Mouse (Mus musculus): Measurements from ENCODE around the gene Insr.

GRCm38 (mm10) chr8:3255321-3255720, 24.1 kb downstream of the Insr start:
- TF ChIP-seq CTCF (IDR thresholded peaks at IDR 0.05; ENCODE audit: borderline replicate concordance, insufficient read depth, low read length) = no peak
- no peak for TF ChIP-seq POLR2A (IDR thresholded peaks at IDR 0.05; ENCODE audit: low read depth, low read length)
